Mouse (Mus musculus): ENCODE results near the gene Anks3. TPM values are rescaled to one million over a fixed set of nuclear protein-coding genes. Genes with fewer than 3 reads are reported as not detected.

Gene Anks3
- polyA plus RNA-seq, 1 experiment from 2014 or later = 62.2 TPM

DNA sequence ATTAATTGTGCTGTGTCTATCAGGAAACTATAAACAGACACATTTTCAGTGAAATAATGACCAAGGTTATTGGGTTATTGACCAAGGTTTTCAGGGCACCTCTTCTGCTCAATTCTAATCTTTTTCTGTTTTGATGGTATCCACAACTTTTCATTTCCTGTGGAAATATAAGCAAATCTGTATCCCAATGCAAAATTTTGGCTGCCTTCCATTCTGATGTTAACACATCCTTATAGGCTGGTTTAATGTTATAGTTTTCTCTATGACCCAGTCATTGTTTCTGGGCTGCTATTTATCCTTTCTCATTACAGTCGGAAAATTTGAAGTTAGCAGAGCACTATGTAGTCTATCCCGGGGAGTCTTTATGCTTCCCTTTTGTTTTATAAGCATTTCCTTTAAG is 64.3 kb downstream of the Anks3 start:
- WGBS = 76% methylated on average over 2 of the region's 2 CpGs
- H3K4me2 ChIP-seq (ENCODE audit: low read depth, low read length) = no peak overlapping the region
- peaks cover 2% of the 10 kb centered on the region; the same call in 1 of the 2 replicates for H3K4me1 ChIP-seq (ENCODE audit: control insufficient read depth, insufficient read depth, low read length)
- ATAC-seq (ENCODE audit: low read depth) = no peak
- no peaks in the 10 kb centered on the region for H3K9me3 ChIP-seq (ENCODE audit: control insufficient read depth, low read length)
- H3K27ac ChIP-seq (ENCODE audit: low read depth, low read length) = no peak overlapping the region
- no peaks in the 10 kb centered on the region for H3K27me3 ChIP-seq (ENCODE audit: control insufficient read depth, insufficient read depth, low read length)
- no peaks in the 10 kb centered on the region for H3K36me3 ChIP-seq (ENCODE audit: control insufficient read depth, insufficient read depth, low read length)
- H3K9ac ChIP-seq (replicated peaks; ENCODE audit: low read depth, low read length) = no peak overlapping the region
- no peak overlapping the region for H3K4me3 ChIP-seq (ENCODE audit: low read depth, low read length)

DNA sequence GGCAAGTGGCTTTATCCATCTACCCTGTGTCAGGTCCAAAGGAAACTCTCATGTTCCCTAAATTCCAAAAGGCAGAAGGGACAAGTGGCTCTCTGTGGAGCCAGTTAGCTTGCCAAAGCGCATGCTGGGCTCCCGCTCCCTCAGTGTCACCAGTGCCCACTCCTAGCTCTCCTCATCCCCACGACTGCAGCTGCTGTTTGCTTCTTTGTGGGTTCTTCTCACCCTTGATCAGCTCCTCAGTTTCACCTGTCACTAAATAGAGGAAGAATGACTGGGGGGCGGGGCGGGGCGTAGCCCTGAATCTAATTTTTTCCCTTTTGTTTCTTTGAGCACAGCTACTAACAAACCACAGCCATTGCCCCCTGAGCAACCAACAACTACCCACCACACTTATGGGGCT is 65.1 kb downstream of the Anks3 start:
- H3K9me3 ChIP-seq (ENCODE audit: control insufficient read depth, low read length) = no peaks in the 10 kb centered on the region
- WGBS = 89% methylated on average over 6 of the region's 6 CpGs
- H3K4me3 ChIP-seq (ENCODE audit: low read depth, low read length) = no peak overlapping the region
- H3K4me1 ChIP-seq (ENCODE audit: control insufficient read depth, insufficient read depth, low read length) = peaks cover 2% of the 10 kb centered on the region; the same call in 1 of the 2 replicates
- H3K36me3 ChIP-seq (ENCODE audit: control insufficient read depth, insufficient read depth, low read length) = no peaks in the 10 kb centered on the region
- H3K27me3 ChIP-seq (ENCODE audit: control insufficient read depth, insufficient read depth, low read length) = no peaks in the 10 kb centered on the region
- no peak overlapping the region for H3K4me2 ChIP-seq (ENCODE audit: low read depth, low read length)
- no peak overlapping the region for H3K27ac ChIP-seq (ENCODE audit: low read depth, low read length)
- no peak overlapping the region for H3K9ac ChIP-seq (replicated peaks; ENCODE audit: low read depth, low read length)
- ATAC-seq (ENCODE audit: low read depth) = no peak

DNA sequence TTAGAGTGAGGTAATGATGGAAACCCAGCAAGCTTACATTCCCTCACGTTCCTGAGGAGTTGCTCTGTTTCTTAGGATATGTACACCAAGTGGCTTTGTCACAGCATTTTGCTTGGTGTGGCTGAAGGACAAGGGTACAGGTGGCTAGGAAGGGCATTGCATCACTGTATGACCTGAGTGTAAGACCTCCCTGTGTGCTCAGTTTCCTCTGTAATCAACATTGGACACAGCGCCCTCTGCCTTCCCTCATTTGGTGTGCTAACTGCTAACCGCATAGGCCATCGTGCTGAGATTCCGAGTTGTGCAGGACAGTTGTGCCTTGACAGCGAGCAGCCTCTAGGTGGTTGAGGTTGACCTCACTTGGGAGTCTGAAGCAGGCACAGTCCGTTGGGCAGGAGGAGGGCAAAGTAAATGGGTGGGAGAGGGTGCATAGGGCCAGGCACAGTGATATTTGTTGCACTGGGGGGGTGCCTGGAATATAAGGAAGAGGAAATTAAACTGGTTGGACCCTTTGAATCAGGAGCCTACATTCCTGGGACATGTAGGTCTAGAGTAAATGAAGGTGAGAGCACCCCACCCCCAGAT is 66.8 kb downstream of the Anks3 start:
- no peak for ATAC-seq (ENCODE audit: low read depth)
- H3K27ac ChIP-seq (ENCODE audit: low read depth, low read length) = no peak overlapping the region
- peaks cover 2% of the 10 kb centered on the region; the same call in 1 of the 2 replicates for H3K4me1 ChIP-seq (ENCODE audit: control insufficient read depth, insufficient read depth, low read length)
- no peaks in the 10 kb centered on the region for H3K27me3 ChIP-seq (ENCODE audit: control insufficient read depth, insufficient read depth, low read length)
- H3K36me3 ChIP-seq (ENCODE audit: control insufficient read depth, insufficient read depth, low read length) = no peaks in the 10 kb centered on the region
- H3K9ac ChIP-seq (replicated peaks; ENCODE audit: low read depth, low read length) = no peak overlapping the region
- no peaks in the 10 kb centered on the region for H3K9me3 ChIP-seq (ENCODE audit: control insufficient read depth, low read length)
- no peak overlapping the region for H3K4me3 ChIP-seq (ENCODE audit: low read depth, low read length)
- H3K4me2 ChIP-seq (ENCODE audit: low read depth, low read length) = no peak overlapping the region
- WGBS = 53% methylated on average over 7 of the region's 7 CpGs

DNA sequence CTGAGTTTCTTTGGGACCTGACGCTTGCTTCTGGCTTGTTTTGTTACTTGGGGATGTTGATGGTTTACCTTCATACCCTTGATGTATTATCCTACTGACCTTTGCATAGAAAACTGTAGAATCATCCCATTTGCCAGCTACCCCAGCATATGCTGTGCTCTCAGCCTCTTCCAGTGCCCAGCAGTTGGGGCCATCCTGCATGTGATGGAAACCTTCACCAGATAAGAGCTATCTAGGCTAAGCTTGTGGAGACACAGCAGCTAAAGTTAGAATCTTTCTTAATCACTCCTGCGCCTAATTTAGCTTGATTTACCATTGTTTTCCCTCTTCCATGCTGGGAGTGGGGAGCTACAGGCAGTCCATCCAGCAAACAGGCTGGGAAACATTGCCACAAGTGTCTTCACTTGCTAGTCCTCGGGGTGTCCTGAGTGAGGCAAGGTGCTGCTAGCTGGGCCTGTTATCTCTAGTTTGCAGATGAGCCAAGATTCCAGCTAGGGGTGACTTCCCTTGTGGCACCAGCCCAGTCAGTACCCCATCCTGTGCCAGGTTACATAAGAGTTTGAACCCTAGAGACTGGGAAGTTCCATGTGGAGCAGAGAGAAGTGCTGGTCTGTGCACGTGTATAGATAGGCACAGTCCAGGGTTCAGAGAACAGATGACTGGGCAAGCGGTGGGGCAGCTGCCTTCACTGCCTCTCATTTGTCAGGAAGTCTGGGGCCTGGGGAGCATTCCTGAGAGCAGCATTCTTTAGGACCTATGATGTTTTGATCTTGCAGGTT is 67.6 kb downstream of the Anks3 start:
- H3K9me3 ChIP-seq (ENCODE audit: control insufficient read depth, low read length) = no peaks in the 10 kb centered on the region
- 82% methylated on average over 5 of the region's 5 CpGs for WGBS
- H3K4me3 ChIP-seq (ENCODE audit: low read depth, low read length) = no peak overlapping the region
- H3K4me2 ChIP-seq (ENCODE audit: low read depth, low read length) = no peak overlapping the region
- H3K36me3 ChIP-seq (ENCODE audit: control insufficient read depth, insufficient read depth, low read length) = no peaks in the 10 kb centered on the region
- H3K27me3 ChIP-seq (ENCODE audit: control insufficient read depth, insufficient read depth, low read length) = no peaks in the 10 kb centered on the region
- peaks cover 2% of the 10 kb centered on the region; the same call in 1 of the 2 replicates for H3K4me1 ChIP-seq (ENCODE audit: control insufficient read depth, insufficient read depth, low read length)
- no peak for ATAC-seq (ENCODE audit: low read depth)
- no peak overlapping the region for H3K9ac ChIP-seq (replicated peaks; ENCODE audit: low read depth, low read length)
- no peak overlapping the region for H3K27ac ChIP-seq (ENCODE audit: low read depth, low read length)

DNA sequence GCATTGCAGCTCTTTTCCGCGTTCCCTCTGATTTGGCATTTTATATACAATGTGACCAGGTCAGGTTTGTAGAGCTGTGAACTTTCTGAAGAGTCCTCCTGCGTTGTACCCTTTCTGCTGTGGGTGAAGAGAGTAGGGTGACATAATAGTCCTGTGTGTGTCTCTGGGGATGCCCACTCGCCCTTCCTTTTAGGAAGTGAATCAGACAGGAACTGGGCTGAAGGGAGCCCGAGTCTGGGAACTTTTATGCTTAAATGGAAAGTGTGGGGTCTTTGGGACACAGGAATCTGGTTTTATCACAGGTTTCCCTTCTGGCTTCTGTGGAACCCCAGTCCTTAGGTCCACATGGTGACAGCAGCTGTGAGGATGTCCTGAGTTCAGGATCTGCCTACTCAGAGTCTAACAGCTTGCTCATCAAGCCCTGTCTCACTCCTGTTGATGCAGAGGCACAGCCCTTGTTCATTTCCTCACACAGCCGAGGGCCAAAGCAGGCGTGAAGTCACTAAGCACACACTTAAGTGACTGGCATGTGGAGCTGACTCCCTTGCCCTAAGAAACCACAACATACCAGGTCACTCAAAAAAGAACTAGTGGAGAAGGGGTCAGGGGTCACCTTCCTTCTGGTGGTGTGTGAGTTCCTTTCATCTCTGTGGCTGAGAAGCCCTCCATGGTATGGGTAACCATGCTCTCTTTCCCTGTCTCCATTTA is 69.7 kb downstream of the Anks3 start:
- ATAC-seq (ENCODE audit: low read depth) = no peak
- no peak overlapping the region for H3K9ac ChIP-seq (replicated peaks; ENCODE audit: low read depth, low read length)
- no peak overlapping the region for H3K27ac ChIP-seq (ENCODE audit: low read depth, low read length)
- peaks cover 2% of the 10 kb centered on the region; the same call in 1 of the 2 replicates for H3K4me1 ChIP-seq (ENCODE audit: control insufficient read depth, insufficient read depth, low read length)
- no peak overlapping the region for H3K4me3 ChIP-seq (ENCODE audit: low read depth, low read length)
- H3K36me3 ChIP-seq (ENCODE audit: control insufficient read depth, insufficient read depth, low read length) = no peaks in the 10 kb centered on the region
- no peaks in the 10 kb centered on the region for H3K27me3 ChIP-seq (ENCODE audit: control insufficient read depth, insufficient read depth, low read length)
- H3K4me2 ChIP-seq (ENCODE audit: low read depth, low read length) = no peak overlapping the region
- 82% methylated on average over 7 of the region's 7 CpGs for WGBS
- H3K9me3 ChIP-seq (ENCODE audit: control insufficient read depth, low read length) = no peaks in the 10 kb centered on the region

DNA sequence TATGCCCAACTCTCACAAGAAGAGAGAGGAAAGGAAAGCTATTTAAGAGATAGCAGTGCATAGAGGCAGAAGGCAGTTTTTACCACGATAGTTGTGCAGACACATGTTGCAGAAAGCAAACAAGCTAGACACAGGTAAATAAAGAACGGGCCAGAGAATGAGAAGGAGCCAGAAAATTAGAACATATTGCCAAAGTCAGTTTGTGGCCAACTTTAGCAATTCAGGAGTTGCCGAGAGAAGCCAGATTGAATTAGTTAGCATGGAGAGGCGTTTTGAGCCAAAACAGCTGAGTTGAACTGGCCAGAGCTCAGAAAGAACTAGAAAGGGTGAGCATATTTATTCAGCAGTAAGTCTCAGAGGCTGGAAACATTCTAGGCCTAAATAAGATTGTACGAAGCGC is 71.8 kb downstream of the Anks3 start:
- Histone ChIP-seq H3K4me1 (ENCODE audit: control insufficient read depth, insufficient read depth, low read length) (peaks cover 19% of the 10 kb centered on the region), H3K9ac (replicated peaks; ENCODE audit: low read depth, low read length) (no peak overlapping the region), H3K27ac (ENCODE audit: low read depth, low read length) (no peak overlapping the region), H3K27me3 (ENCODE audit: control insufficient read depth, insufficient read depth, low read length) (no peaks in the 10 kb centered on the region), H3K4me2 (ENCODE audit: low read depth, low read length) (no peak overlapping the region), H3K36me3 (ENCODE audit: control insufficient read depth, insufficient read depth, low read length) (no peaks in the 10 kb centered on the region), H3K9me3 (ENCODE audit: control insufficient read depth, low read length) (no peaks in the 10 kb centered on the region), H3K4me3 (ENCODE audit: low read depth, low read length) (no peak overlapping the region)
- 91% methylated on average over 6 of the region's 6 CpGs for WGBS
- no peak for ATAC-seq (ENCODE audit: low read depth)

Other genes with a start within 250 kb of the Anks3 start
- gene Nmral1, start 244.8 kb downstream of the Anks3 start, polyA plus RNA-seq (2014; fragmentation: Nextera tagmentation; extraction: Ambion mirVana) = 57.2 and 63.7 TPM in 2 replicates
- gene Hmox2, start 237.8 kb downstream of the Anks3 start, polyA plus RNA-seq (2014; fragmentation: Nextera tagmentation; extraction: Ambion mirVana) = 106 and 126 TPM in 2 replicates
- 125 TPM in 2 replicates for gene Cdip1, start 173.9 kb downstream of the Anks3 start, polyA plus RNA-seq (2014; fragmentation: Nextera tagmentation; extraction: Ambion mirVana)
- 0.85 and 0.86 TPM in 2 replicates for gene 4930562C15Rik, start 128.8 kb downstream of the Anks3 start, polyA plus RNA-seq (2014; fragmentation: Nextera tagmentation; extraction: Ambion mirVana)
- 63.6 and 65.0 TPM in 2 replicates for gene Ubald1, start 83.9 kb downstream of the Anks3 start, polyA plus RNA-seq (2014; fragmentation: Nextera tagmentation; extraction: Ambion mirVana)
- gene Mgrn1, start 78.0 kb downstream of the Anks3 start, polyA plus RNA-seq (2014; fragmentation: Nextera tagmentation; extraction: Ambion mirVana) = 125 and 128 TPM in 2 replicates
- 135 and 140 TPM in 2 replicates for gene Nudt16l1, start 25.4 kb downstream of the Anks3 start, polyA plus RNA-seq (2014; fragmentation: Nextera tagmentation; extraction: Ambion mirVana)
- not detected in 2 replicates for gene Sept12, start 33.6 kb upstream of the Anks3 start, polyA plus RNA-seq (2014; fragmentation: Nextera tagmentation; extraction: Ambion mirVana)
- not detected in 2 replicates for gene Smim22, start 43.1 kb upstream of the Anks3 start, polyA plus RNA-seq (2014; fragmentation: Nextera tagmentation; extraction: Ambion mirVana)
- 171 and 200 TPM in 2 replicates for gene Rogdi, start 49.3 kb upstream of the Anks3 start, polyA plus RNA-seq (2014; fragmentation: Nextera tagmentation; extraction: Ambion mirVana)
- gene Glyr1, start 85.7 kb upstream of the Anks3 start, polyA plus RNA-seq (2014; fragmentation: Nextera tagmentation; extraction: Ambion mirVana) = 102 and 165 TPM in 2 replicates
- gene Ubn1, start 85.9 kb upstream of the Anks3 start, polyA plus RNA-seq (2014; fragmentation: Nextera tagmentation; extraction: Ambion mirVana) = 14.4 and 16.7 TPM in 2 replicates
- 0.35 and 0.37 TPM in 2 replicates for gene Ppl, start 168.2 kb upstream of the Anks3 start, polyA plus RNA-seq (2014; fragmentation: Nextera tagmentation; extraction: Ambion mirVana)
- 0.27 and 0.28 TPM in 2 replicates for gene Sec14l5, start 182.9 kb upstream of the Anks3 start, polyA plus RNA-seq (2014; fragmentation: Nextera tagmentation; extraction: Ambion mirVana)
- gene Nagpa, start 239.8 kb upstream of the Anks3 start, polyA plus RNA-seq (2014; fragmentation: Nextera tagmentation; extraction: Ambion mirVana) = 8.9 and 10.3 TPM in 2 replicates